Mouse (Mus musculus) intestine, embryonic 15.5 days (tissue): ENCODE data around the gene Khdrbs2. TPM values are rescaled to one million over a fixed set of nuclear protein-coding genes. Genes with fewer than 3 reads are reported as not detected.

Source experiments
- ATAC-seq: fragments of 200-750 bp; cut with Nextera tagmentation; 2 replicates; pipeline ENCODE4 v1.8.0; 2017; ENCODE audit warnings: moderate TSS enrichment, moderate library complexity
- H3K27ac ChIP-seq: fragments of 300-500 bp; sonication (generic); 2 replicates; pipeline ENCODE4 v1.5.1; 2015; ENCODE audit warnings: mild to moderate bottlenecking, inconsistent platforms
- H3K27me3 ChIP-seq: fragments of 300-500 bp; sonication (generic); replicated peaks from 2 replicates; pipeline ENCODE4 v1.6.1; 2015; ENCODE audit warnings: inconsistent platforms
- H3K36me3 ChIP-seq: fragments of 300-500 bp; sonication (generic); 2 replicates; pipeline ENCODE4 v1.6.1; 2015; ENCODE audit warnings: inconsistent platforms
- H3K4me1 ChIP-seq: fragments of 300-500 bp; sonication (generic); replicated peaks from 2 replicates; pipeline ENCODE4 v1.6.1; 2015; ENCODE audit warnings: inconsistent platforms
- H3K4me2 ChIP-seq: fragments of 300-500 bp; sonication (generic); replicated peaks from 2 replicates; pipeline ENCODE4 v1.6.1; 2015; ENCODE audit warnings: mild to moderate bottlenecking, inconsistent platforms
- H3K4me3 ChIP-seq: fragments of 300-500 bp; sonication (generic); replicated peaks from 2 replicates; pipeline ENCODE4 v1.5.1; 2015; ENCODE audit warnings: inconsistent platforms
- H3K9ac ChIP-seq: fragments of 300-500 bp; sonication (generic); 2 replicates; pipeline ENCODE4 v1.6.1; 2015; ENCODE audit warnings: inconsistent platforms
- H3K9me3 ChIP-seq: fragments of 300-500 bp; sonication (generic); 2 replicates; pipeline ENCODE4 v1.6.1; 2016; ENCODE audit warnings: inconsistent platforms
- WGBS: fragments of 180-500 bp; shearing (Covaris S2); methylation state at CpG from one replicate; pipeline ENCODE4 v1.1.7; 2015; 5-methylcytosine and 5-hydroxymethylcytosine counted together
- polyA plus RNA-seq: library from polyadenylated mRNA; unstranded; fragments of >200 nt; fragmentation: Nextera tagmentation; extraction: Ambion mirVana; gene quantifications from 2 replicates; pipeline ENCODE4 v1.2.1, GENCODE M21; 2015

The Khdrbs2 gene
- polyA plus RNA-seq, 1 experiment from 2014 or later: 3.5 TPM

DNA sequence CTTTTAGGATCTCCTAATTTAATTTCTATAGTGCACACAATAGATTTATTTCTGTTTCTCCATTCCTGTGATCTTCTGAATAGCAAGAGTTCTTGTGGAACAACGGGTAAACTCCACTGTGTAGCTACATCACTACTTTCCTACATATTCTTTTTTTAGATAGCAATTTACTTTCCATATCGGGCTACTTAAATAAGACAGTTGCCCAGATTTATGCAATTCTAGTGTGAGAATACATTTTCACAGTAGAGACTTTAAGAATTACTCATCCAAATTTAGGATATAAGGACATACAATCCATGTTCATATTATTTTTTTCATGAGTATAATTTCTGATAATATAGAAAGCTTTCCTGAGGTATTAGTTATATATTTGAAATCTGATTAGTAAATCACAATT lies 175.0 kb downstream of the Khdrbs2 start:
- Histone ChIP-seq H3K4me3 (no peak overlapping the region), H3K9me3 (no peaks in the 10 kb centered on the region), H3K27me3 (no peaks in the 10 kb centered on the region), H3K36me3 (no peaks in the 10 kb centered on the region), H3K4me1 (no peaks in the 10 kb centered on the region), H3K4me2 (no peak overlapping the region), H3K27ac (no peak overlapping the region), H3K9ac (no peak overlapping the region)
- 80% methylated on average over 2 of the region's 2 CpGs for WGBS
- no peak for ATAC-seq

DNA sequence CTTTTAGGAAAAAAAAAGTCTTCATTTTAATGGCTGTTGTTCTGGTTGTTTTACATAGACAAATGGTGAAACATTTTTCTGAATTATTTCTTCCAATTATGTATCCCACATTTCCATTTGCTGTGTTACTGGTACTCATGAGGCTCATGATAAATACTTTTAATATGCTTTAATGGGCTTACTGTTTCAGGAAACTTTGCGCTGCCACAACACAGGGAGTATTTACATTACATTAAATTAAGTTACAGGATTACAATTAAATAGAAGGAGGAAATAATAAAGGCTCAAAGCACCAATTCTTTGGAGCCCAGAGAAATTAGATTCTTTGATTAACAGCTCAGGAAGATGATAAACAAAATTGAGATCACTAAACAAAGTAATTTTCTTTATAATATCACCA lies 179.6 kb downstream of the Khdrbs2 start:
- no peak for ATAC-seq
- Histone ChIP-seq H3K4me3 (no peak overlapping the region), H3K4me1 (no peaks in the 10 kb centered on the region), H3K27ac (no peak overlapping the region), H3K4me2 (no peak overlapping the region), H3K9me3 (no peaks in the 10 kb centered on the region), H3K36me3 (no peaks in the 10 kb centered on the region), H3K27me3 (no peaks in the 10 kb centered on the region), H3K9ac (no peak overlapping the region)
- WGBS: 57% methylated on average over 1 of the region's 1 CpGs

DNA sequence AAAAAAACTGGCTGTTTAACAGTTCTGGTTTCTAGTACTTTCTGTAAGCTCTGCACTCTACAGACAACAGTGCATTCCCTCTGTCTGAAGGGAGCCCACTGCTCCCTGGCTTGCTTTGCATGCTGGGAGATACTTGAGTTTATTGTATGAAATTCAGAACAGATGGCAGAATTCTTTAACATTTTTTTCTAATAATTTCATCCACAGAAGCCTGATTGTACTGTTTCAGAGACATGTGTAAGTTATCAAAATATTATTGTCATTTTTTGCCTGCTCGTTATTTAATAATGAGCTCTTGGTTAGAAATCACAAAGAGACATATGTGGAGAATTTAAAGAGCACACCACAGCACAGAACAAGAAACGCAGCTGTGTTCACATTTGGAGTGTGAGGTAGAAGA lies 191.0 kb downstream of the Khdrbs2 start:
- Histone ChIP-seq H3K4me1 (no peaks in the 10 kb centered on the region), H3K27me3 (no peaks in the 10 kb centered on the region), H3K9ac (no peak overlapping the region), H3K4me3 (no peak overlapping the region), H3K27ac (no peak overlapping the region), H3K4me2 (no peak overlapping the region), H3K36me3 (no peaks in the 10 kb centered on the region), H3K9me3 (no peaks in the 10 kb centered on the region)
- no peak for ATAC-seq
- WGBS: 70% methylated on average over 2 of the region's 2 CpGs

DNA sequence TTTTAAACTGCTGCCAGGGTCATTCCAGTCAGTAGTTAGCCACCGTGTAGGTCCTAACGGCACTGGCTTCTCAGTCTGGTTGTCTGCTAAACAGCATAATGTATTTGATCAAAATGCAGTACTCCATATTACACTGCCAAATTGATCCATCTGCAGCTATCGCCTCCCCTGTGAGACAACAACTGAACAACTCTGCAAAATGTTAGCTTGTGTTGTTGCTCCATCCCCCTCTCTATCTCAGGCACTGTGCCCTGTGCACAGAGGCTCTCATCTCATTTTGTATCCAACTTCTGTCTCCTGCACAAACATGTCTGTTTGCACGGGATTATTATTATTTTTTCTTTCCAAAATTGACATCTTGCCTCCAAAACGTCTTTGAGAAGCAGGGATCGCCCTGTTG lies 225.0 kb downstream of the Khdrbs2 start:
- Histone ChIP-seq H3K9me3 (no peaks in the 10 kb centered on the region), H3K4me2 (no peak overlapping the region), H3K9ac (no peak overlapping the region), H3K27ac (no peak overlapping the region), H3K36me3 (no peaks in the 10 kb centered on the region), H3K27me3 (no peaks in the 10 kb centered on the region), H3K4me1 (no peaks in the 10 kb centered on the region), H3K4me3 (no peak overlapping the region)
- WGBS: 81% methylated on average over 6 of the region's 6 CpGs
- no peak for ATAC-seq

DNA sequence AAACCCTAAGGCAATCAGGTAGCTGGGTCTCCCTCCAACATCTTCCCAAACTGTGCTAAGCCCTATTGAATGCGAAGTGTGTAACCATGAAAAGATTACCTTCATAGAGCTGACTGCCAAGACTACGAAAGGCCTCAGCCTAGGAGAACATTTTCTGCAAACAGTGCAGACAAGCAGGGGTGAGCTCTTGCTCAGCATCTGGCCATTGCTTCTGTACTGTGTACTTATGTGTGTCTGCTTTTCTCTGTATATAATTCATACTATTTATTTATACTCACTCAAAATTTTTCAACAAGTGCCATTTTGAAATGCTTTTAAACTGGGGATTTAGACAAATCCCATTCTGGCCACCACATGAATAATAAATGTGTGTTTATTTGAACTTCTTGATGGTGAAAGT lies 235.1 kb downstream of the Khdrbs2 start:
- H3K9me3 ChIP-seq: no peaks in the 10 kb centered on the region
- H3K36me3 ChIP-seq: no peaks in the 10 kb centered on the region
- 40% methylated on average over 2 of the region's 2 CpGs for WGBS
- no peaks in the 10 kb centered on the region for H3K4me1 ChIP-seq
- H3K9ac ChIP-seq: no peak overlapping the region
- no peak overlapping the region for H3K27ac ChIP-seq
- H3K4me3 ChIP-seq: no peak overlapping the region
- no peaks in the 10 kb centered on the region for H3K27me3 ChIP-seq
- peak; percentile 61 for ATAC-seq
- H3K4me2 ChIP-seq: no peak overlapping the region

DNA sequence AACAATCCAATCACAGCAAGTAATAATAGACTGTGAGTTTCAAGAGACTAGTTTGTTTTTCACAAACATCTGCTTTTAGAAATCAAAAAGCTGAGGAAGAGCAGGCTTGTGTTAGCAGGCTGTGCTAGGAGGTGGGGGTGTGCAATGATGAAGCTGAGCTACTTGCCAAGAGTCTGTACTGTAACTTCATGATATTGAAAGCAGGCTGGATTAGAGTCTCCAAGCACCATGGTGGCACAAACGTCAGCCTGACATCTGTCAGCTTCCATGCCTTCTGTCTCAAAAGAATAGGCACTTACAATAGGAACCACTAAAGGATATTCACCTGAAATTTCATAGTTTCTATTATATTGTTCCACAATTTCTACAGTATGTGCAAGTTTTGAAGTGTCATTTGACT lies 255.9 kb downstream of the Khdrbs2 start:
- no peak overlapping the region for H3K9ac ChIP-seq
- H3K27ac ChIP-seq: no peak overlapping the region
- ATAC-seq: no peak
- no peak overlapping the region for H3K4me2 ChIP-seq
- H3K4me1 ChIP-seq: no peaks in the 10 kb centered on the region
- no peaks in the 10 kb centered on the region for H3K36me3 ChIP-seq
- H3K9me3 ChIP-seq: no peaks in the 10 kb centered on the region
- H3K4me3 ChIP-seq: no peak overlapping the region
- WGBS: 44% methylated on average over 1 of the region's 1 CpGs
- H3K27me3 ChIP-seq: no peaks in the 10 kb centered on the region

DNA sequence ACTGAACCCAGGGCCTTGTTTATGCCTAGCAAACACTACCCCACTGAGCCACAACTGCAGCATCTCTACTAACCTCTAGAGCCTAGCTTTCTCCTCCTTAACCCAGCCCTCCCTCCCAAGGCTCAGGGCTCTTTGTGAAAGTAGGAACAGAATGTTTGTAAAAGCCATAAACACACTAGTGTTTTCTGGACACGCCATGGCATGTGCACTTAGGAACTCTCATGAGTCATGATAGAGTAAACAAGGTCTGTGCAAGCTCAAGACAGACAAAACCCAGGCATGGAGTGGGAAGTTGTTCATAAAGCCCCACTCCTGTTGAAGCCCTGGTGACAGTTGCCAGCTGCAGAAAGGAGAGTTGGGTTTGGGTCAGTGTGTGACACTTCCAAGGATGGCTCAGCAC lies 257.0 kb downstream of the Khdrbs2 start:
- no peaks in the 10 kb centered on the region for H3K36me3 ChIP-seq
- peak; percentile 53; the same call in 1 of the 2 replicates for ATAC-seq
- H3K4me2 ChIP-seq: no peak overlapping the region
- no peaks in the 10 kb centered on the region for H3K4me1 ChIP-seq
- no peaks in the 10 kb centered on the region for H3K27me3 ChIP-seq
- H3K9me3 ChIP-seq: no peaks in the 10 kb centered on the region
- H3K4me3 ChIP-seq: no peak overlapping the region
- H3K27ac ChIP-seq: no peak overlapping the region
- 10% methylated on average over 1 of the region's 1 CpGs for WGBS
- H3K9ac ChIP-seq: no peak overlapping the region

DNA sequence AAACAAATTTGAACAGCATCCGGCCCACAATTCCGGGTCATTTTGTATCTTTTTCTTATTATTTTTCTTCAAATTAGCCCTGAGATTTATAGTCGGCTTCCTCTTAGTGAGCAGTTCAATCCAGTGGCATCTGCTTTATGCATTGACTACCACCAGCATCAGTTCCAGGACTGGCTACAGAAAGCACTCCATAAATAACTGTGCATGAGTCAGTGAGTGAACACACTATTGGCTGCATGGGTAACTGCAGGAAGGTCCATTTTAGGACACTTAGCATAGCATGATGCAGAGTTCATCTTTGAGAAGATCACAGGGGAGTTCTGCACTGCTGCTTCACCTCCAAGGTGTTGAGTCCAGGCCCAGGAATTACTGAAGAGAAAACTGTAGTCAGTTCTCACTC lies 258.0 kb downstream of the Khdrbs2 start:
- no peak overlapping the region for H3K4me3 ChIP-seq
- H3K4me1 ChIP-seq: no peaks in the 10 kb centered on the region
- no peak overlapping the region for H3K27ac ChIP-seq
- H3K9ac ChIP-seq: no peak overlapping the region
- no peak overlapping the region for H3K4me2 ChIP-seq
- H3K9me3 ChIP-seq: no peaks in the 10 kb centered on the region
- ATAC-seq: no peak
- H3K27me3 ChIP-seq: no peaks in the 10 kb centered on the region
- WGBS: 76% methylated on average over 3 of the region's 3 CpGs
- H3K36me3 ChIP-seq: no peaks in the 10 kb centered on the region

DNA sequence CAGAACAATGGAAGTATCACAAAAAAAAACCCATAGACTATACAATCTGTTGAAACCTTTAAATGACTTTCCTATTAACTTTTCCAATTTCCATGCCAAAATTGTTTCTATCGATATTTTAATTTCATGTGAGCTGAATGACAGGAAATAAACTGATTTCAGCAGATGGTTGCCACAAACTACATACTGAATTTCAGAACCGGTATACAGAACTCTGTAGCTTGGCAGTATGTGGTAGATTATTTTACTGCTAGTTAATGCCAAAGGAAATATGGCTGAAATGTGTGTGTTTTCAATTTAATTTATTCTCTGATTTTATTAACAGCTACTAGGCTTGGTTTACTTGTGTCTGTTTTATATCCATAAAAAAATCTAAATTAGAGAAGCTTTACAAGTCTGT lies 260.6 kb downstream of the Khdrbs2 start:
- no peak overlapping the region for H3K4me2 ChIP-seq
- H3K27me3 ChIP-seq: no peaks in the 10 kb centered on the region
- 80% methylated on average over 2 of the region's 2 CpGs for WGBS
- no peaks in the 10 kb centered on the region for H3K4me1 ChIP-seq
- H3K9ac ChIP-seq: no peak overlapping the region
- ATAC-seq: no peak
- H3K36me3 ChIP-seq: no peaks in the 10 kb centered on the region
- H3K4me3 ChIP-seq: no peak overlapping the region
- H3K27ac ChIP-seq: no peak overlapping the region
- H3K9me3 ChIP-seq: no peaks in the 10 kb centered on the region

DNA sequence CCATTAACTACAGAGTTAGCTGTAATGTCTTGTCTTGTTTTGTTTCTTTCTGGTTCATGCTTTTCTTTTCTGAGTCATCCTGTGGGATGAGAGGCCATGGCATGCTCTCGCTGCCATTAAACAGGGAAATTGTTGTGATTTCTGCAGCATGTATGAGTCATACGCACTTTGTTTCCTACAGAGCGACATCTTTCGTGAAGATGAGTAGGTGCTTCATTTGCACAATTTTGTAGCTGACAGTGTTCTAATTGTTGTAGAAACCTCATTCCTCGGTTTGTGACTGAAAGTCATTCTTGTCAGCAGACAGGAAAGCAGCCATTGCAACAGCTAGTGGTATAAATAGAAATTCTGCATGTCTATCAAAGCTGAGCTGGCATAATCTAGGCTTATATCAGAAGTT lies 271.4 kb downstream of the Khdrbs2 start:
- Histone ChIP-seq H3K4me1 (no peaks in the 10 kb centered on the region), H3K36me3 (no peaks in the 10 kb centered on the region), H3K27me3 (no peaks in the 10 kb centered on the region), H3K4me3 (no peak overlapping the region), H3K4me2 (no peak overlapping the region), H3K9ac (no peak overlapping the region), H3K27ac (no peak overlapping the region), H3K9me3 (no peaks in the 10 kb centered on the region)
- no peak for ATAC-seq
- 73% methylated on average over 5 of the region's 5 CpGs for WGBS

DNA sequence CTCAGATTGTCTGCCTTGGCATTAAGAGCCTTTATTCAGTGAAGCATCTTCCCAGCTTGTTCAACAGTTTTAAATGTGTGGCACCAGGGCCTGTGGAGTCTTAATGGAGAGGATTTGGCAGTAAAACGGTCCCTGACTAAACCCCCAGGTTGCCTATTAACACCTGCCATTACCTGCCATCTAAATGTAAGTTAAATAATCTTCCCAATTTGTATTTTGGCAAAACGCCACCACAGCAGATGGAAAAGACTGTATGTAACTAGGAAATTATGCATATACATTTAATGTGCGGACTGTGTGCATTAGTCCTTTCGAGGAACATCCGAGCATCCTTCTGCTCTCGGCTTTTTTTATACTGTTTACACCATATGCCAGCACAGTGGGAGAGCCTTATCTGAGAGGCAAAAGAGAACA lies 290.6 kb downstream of the Khdrbs2 start:
- Histone ChIP-seq H3K9me3 (no peaks in the 10 kb centered on the region), H3K27ac (no peak overlapping the region), H3K4me1 (no peaks in the 10 kb centered on the region), H3K4me3 (no peak overlapping the region), H3K27me3 (no peaks in the 10 kb centered on the region), H3K36me3 (no peaks in the 10 kb centered on the region), H3K4me2 (no peak overlapping the region), H3K9ac (no peak overlapping the region)
- 59% methylated on average over 6 of the region's 6 CpGs for WGBS
- ATAC-seq: no peak

DNA sequence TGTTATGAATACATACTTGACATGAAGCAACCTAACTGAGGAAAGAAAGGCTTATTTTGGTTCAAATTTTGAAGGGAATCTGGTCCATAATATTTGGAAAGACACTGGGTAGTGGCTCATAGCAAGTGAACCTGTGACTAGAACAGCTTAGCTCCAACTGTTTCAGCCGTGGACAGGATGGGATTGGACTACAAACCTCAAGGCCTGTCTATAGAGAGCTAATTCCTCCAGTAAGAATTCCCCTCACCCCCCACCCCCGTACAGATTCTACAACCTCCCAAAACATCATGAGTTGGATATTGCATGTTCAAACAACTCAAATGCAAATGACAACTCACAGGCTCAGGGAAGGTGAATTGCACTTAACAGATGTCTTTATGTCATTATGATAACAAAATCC lies 298.5 kb downstream of the Khdrbs2 start:
- no peaks in the 10 kb centered on the region for H3K27me3 ChIP-seq
- 87% methylated on average over 2 of the region's 2 CpGs for WGBS
- no peak overlapping the region for H3K4me2 ChIP-seq
- no peaks in the 10 kb centered on the region for H3K36me3 ChIP-seq
- no peak for ATAC-seq
- no peak overlapping the region for H3K27ac ChIP-seq
- no peaks in the 10 kb centered on the region for H3K4me1 ChIP-seq
- H3K4me3 ChIP-seq: no peak overlapping the region
- no peaks in the 10 kb centered on the region for H3K9me3 ChIP-seq
- no peak overlapping the region for H3K9ac ChIP-seq

DNA sequence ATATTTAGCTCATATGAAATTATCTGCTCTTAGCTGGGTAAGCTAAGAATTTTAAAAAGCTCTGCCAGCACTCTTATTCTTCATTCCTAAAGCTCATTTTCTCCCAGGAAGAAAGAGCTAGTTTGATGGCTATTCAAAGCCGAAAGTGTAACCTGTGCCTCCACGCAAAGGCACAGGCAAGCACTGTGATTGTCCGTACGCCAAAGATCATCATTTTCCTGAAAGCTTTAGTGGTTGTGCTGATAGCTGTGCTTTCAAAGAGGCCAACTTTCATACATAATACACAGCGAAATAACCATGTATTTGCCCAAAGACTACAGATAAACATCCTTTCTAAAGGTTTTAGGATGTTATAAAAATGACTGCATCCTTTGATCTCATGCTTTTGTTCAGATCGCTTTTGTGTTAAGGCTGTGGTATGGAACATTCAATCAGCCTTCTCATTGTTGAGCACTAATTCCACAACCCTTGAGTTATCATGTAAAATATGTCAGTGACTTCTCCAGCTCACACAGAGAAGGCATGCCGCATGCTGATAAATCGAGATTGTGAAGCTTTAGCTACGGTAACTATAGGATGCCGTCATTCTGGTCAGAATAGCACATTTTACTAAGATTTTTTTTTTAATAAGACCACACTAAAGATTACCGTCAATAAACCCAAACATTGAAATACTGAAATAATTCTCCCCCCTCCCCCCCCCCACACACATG lies 299.1 kb downstream of the Khdrbs2 start:
- H3K4me3 ChIP-seq: no peak overlapping the region
- 92% methylated on average over 11 of the region's 11 CpGs for WGBS

More for the DNA sequence above, 299.1 kb downstream of the Khdrbs2 start:
- no peak overlapping the region for H3K27ac ChIP-seq
- H3K36me3 ChIP-seq: no peaks in the 10 kb centered on the region
- H3K27me3 ChIP-seq: no peaks in the 10 kb centered on the region
- H3K9me3 ChIP-seq: no peaks in the 10 kb centered on the region
- H3K4me2 ChIP-seq: no peak overlapping the region
- no peaks in the 10 kb centered on the region for H3K4me1 ChIP-seq
- H3K9ac ChIP-seq: no peak overlapping the region
- ATAC-seq: no peak
